Mouse (Mus musculus): ENCODE measurements around the gene Elof1. TPM values are rescaled to one million over a fixed set of nuclear protein-coding genes. Genes with fewer than 3 reads are reported as not detected.
A peak's percentile ranks its signal among the peaks of the same experiment; 100 is the strongest.

Gene Elof1
- polyA plus RNA-seq, 1 experiment from 2014 or later: 194 TPM

- peak overlapping the region; percentile 84 for H3K4me2 ChIP-seq
- peaks cover 4% of the 10 kb centered on the region; the same call in 1 of the 2 replicates for H3K27me3 ChIP-seq
- no peaks in the 10 kb centered on the region for H3K9me3 ChIP-seq
- no peak overlapping the region for H3K27ac ChIP-seq
- ATAC-seq (ENCODE audit: insufficient number of reproducible peaks, insufficient read depth, low FRiP score, low TSS enrichment, low read depth): no peak
- H3K4me1 ChIP-seq: peaks cover 14% of the 10 kb centered on the region
- H3K36me3 ChIP-seq: peaks cover 10% of the 10 kb centered on the region
- WGBS: 44% methylated on average over 10 of the region's 10 CpGs
- peak overlapping the region; percentile 67 for H3K4me3 ChIP-seq
- H3K9ac ChIP-seq: peak overlapping the region; percentile 90
Measured at GRCm38 (mm10) chr9:22117754-22118456, 933 bp upstream of the Elof1 start.

- peak overlapping the region; percentile 67 for H3K4me3 ChIP-seq
- no peak for ATAC-seq (ENCODE audit: insufficient number of reproducible peaks, insufficient read depth, low FRiP score, low TSS enrichment, low read depth)
- H3K27ac ChIP-seq: peak overlapping the region; percentile 85; the same call in 1 of the 2 replicates
- peaks cover 28% of the 10 kb centered on the region for H3K36me3 ChIP-seq
- no peaks in the 10 kb centered on the region for H3K9me3 ChIP-seq
- peak overlapping the region; percentile 84 for H3K4me2 ChIP-seq
- peak overlapping the region; percentile 90 for H3K9ac ChIP-seq
- 39% methylated on average over 15 of the region's 15 CpGs for WGBS
- peaks cover 4% of the 10 kb centered on the region; the same call in 1 of the 2 replicates for H3K27me3 ChIP-seq
- H3K4me1 ChIP-seq: peaks cover 14% of the 10 kb centered on the region
Measured at GRCm38 (mm10) chr9:22116086-22116485, 886 bp downstream of the Elof1 start.

DNA sequence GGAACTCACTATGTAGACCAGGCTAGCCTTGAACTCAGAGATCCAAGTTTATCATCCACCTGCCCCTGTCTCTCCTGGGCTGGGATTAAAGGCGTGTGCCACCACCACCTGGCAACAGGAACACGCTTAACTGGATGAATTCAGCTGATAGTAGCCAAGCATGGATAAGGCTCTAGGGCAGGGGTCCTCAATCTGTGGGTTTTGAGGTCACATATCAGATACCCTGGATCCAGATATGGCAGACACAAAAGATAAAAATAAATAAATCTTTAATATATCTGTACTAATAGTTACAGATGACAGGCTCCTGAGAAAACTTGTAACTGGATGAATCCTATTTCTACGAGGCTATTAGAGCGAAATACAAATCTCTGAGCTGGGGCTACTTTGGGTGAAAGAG lies 1.3 kb downstream of the Elof1 start:
- H3K9ac ChIP-seq: peak overlapping the region; percentile 90
- peaks cover 14% of the 10 kb centered on the region for H3K4me1 ChIP-seq
- H3K27me3 ChIP-seq: peaks cover 4% of the 10 kb centered on the region; the same call in 1 of the 2 replicates
- H3K9me3 ChIP-seq: no peaks in the 10 kb centered on the region
- ATAC-seq (ENCODE audit: insufficient number of reproducible peaks, insufficient read depth, low FRiP score, low TSS enrichment, low read depth): no peak
- H3K4me3 ChIP-seq: peak overlapping the region; percentile 67
- 87% methylated on average over 4 of the region's 4 CpGs for WGBS
- peaks cover 33% of the 10 kb centered on the region for H3K36me3 ChIP-seq
- H3K27ac ChIP-seq: no peak overlapping the region
- peak overlapping the region; percentile 84 for H3K4me2 ChIP-seq

DNA sequence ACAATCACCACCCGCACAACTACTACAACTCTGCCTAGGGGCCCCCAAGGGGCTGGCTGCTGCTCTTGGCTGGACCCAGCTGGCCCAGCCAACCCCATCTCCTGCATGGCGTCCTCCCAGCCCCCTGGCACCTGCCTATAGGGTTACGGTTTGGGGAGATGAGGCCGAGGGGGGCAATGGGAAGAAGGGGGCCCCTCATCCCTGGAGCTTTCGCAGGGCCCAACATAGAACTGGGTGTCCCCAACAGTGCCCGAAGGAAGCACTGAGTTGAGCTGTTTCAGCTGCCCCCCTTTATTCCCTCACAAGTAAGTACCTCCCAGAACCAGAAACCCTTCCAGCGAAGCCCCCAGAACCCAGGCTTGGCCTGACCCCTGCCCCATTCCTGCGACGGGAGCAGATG lies 8.8 kb downstream of the Elof1 start:
- Histone ChIP-seq H3K4me1 (no peaks in the 10 kb centered on the region), H3K36me3 (peaks cover 35% of the 10 kb centered on the region), H3K9ac (no peak overlapping the region), H3K27me3 (no peaks in the 10 kb centered on the region), H3K4me2 (no peak overlapping the region), H3K27ac (no peak overlapping the region), H3K9me3 (no peaks in the 10 kb centered on the region), H3K4me3 (no peak overlapping the region)
- WGBS: 87% methylated on average over 9 of the region's 9 CpGs
- no peak for ATAC-seq (ENCODE audit: insufficient number of reproducible peaks, insufficient read depth, low FRiP score, low TSS enrichment, low read depth)

DNA sequence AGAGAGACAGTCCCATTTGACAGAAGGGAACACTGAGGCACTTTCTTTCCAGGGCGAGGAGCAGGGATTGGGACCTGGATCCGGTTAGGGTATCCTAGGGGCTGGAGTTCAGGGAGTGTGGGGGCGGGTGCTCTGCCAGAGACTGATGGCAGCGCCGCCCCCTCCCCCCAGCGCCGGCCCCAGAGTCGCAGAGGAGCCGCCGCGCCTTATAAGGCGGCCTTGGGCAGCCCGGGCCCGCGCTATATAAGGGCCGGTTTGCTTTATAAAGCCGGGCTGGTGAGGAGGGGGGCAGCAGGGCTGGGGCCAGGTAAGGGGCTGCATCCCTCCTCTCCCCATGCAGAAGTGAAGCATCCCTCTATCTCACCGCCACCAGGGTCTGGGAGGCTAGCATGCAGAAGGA lies 17.1 kb downstream of the Elof1 start:
- H3K4me3 ChIP-seq: peak overlapping the region; percentile 1; the same call in 1 of the 2 replicates
- WGBS: 1% methylated on average over 18 of the region's 18 CpGs
- no peak overlapping the region for H3K27ac ChIP-seq
- no peak overlapping the region for H3K9ac ChIP-seq
- no peaks in the 10 kb centered on the region for H3K9me3 ChIP-seq
- H3K4me2 ChIP-seq: peak overlapping the region; percentile 28
- H3K36me3 ChIP-seq: no peaks in the 10 kb centered on the region
- no peak for ATAC-seq (ENCODE audit: insufficient number of reproducible peaks, insufficient read depth, low FRiP score, low TSS enrichment, low read depth)
- H3K4me1 ChIP-seq: peaks cover 11% of the 10 kb centered on the region; the same call in 1 of the 2 replicates
- H3K27me3 ChIP-seq: peaks cover 52% of the 10 kb centered on the region

GRCm38 (mm10) chr9:22098993-22099696 lies 17.8 kb downstream of the Elof1 start, which contains the start of gene Cnn1:
Gene Cnn1, plus strand, starts transcription at chr9:22099216.
- WGBS: 6% methylated on average over 14 of the region's 14 CpGs

DNA sequence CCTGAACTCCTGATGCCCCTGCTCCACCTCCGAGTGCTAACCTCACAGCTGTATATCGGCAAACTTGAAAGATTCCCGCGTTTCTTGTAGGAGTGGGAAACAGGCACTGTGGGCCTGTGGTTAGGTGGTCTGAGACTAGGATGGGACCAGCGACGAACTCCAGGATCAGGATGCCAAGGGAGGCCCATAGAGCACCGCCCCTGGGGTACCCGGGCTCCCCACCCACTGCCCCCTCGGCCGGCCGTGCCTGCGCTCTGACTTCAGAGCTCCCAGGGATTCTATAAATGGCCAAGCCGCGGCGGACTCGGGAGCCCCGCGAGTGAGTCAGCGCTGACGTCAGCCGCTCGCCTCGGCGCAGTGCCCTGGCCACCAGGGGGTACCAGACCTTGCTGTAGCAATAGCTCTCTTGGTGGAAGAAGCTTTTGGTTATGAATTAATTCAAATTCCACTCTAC lies 21.1 kb downstream of the Elof1 start:
- ATAC-seq (ENCODE audit: insufficient number of reproducible peaks, insufficient read depth, low FRiP score, low TSS enrichment, low read depth): no peak
- Histone ChIP-seq H3K4me2 (peak overlapping the region; percentile 74), H3K27me3 (peaks cover 41% of the 10 kb centered on the region), H3K36me3 (no peaks in the 10 kb centered on the region), H3K4me1 (peaks cover 11% of the 10 kb centered on the region; the same call in 1 of the 2 replicates), H3K4me3 (peak overlapping the region; percentile 42), H3K27ac (no peak overlapping the region), H3K9ac (peak overlapping the region; percentile 67), H3K9me3 (no peaks in the 10 kb centered on the region)
- WGBS: 2% methylated on average over 24 of the region's 24 CpGs

More at GRCm38 (mm10) chr9:22098993-22099696, 17.8 kb downstream of the Elof1 start, which contains the start of gene Cnn1:
- Histone ChIP-seq H3K9ac (no peak within 1 kb of the TSS), H3K4me3 (peak within 1 kb of the TSS; percentile 1; the same call in 1 of the 2 replicates), H3K4me2 (peak within 1 kb of the TSS; percentile 36), H3K4me1 (peaks cover 11% of the 10 kb centered on the region; the same call in 1 of the 2 replicates), H3K36me3 (no peaks in the 10 kb centered on the region), H3K9me3 (no peaks in the 10 kb centered on the region), H3K27me3 (peaks cover 52% of the 10 kb centered on the region), H3K27ac (no peak within 1 kb of the TSS)
- ATAC-seq (ENCODE audit: insufficient number of reproducible peaks, insufficient read depth, low FRiP score, low TSS enrichment, low read depth): no peak

DNA sequence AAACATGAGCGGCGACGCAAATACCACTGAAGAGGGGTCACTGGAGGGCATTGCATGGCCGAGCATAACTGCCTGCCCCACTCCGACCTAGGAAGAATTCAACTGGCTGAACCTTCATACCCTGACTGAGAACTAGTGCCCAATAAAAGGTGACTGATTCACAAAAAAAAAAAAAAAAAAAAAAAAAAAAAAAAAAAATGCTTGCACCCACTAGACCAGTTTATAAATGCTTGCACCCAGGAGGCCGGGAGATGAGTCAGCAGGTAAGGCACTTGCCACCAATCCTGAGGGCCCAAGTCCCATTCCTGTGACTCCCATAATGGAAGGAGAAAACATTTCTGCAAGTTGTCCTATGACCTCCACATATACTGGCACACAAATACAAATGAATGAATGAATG lies 24.2 kb downstream of the Elof1 start:
- H3K4me2 ChIP-seq: no peak overlapping the region
- 82% methylated on average over 6 of the region's 6 CpGs for WGBS
- no peak for ATAC-seq (ENCODE audit: insufficient number of reproducible peaks, insufficient read depth, low FRiP score, low TSS enrichment, low read depth)
- no peak overlapping the region for H3K27ac ChIP-seq
- H3K9ac ChIP-seq: no peak overlapping the region
- H3K27me3 ChIP-seq: peaks cover 10% of the 10 kb centered on the region
- no peaks in the 10 kb centered on the region for H3K9me3 ChIP-seq
- no peaks in the 10 kb centered on the region for H3K36me3 ChIP-seq
- no peaks in the 10 kb centered on the region for H3K4me1 ChIP-seq
- H3K4me3 ChIP-seq: no peak overlapping the region

- no peak for ATAC-seq (ENCODE audit: insufficient number of reproducible peaks, insufficient read depth, low FRiP score, low TSS enrichment, low read depth)
- H3K4me2 ChIP-seq: no peak overlapping the region
- WGBS: 88% methylated on average over 7 of the region's 7 CpGs
Measured at GRCm38 (mm10) chr9:22089986-22090385, 27.0 kb downstream of the Elof1 start.

GRCm38 (mm10) chr9:22089281-22089680 lies 27.7 kb downstream of the Elof1 start:
- Histone ChIP-seq H3K36me3 (no peaks in the 10 kb centered on the region), H3K9ac (no peak overlapping the region), H3K27me3 (no peaks in the 10 kb centered on the region), H3K9me3 (no peaks in the 10 kb centered on the region), H3K4me2 (no peak overlapping the region), H3K4me1 (peaks cover 7% of the 10 kb centered on the region), H3K27ac (no peak overlapping the region), H3K4me3 (no peak overlapping the region)
- WGBS: 96% methylated on average over 7 of the region's 7 CpGs
- ATAC-seq (ENCODE audit: insufficient number of reproducible peaks, insufficient read depth, low FRiP score, low TSS enrichment, low read depth): no peak

More at GRCm38 (mm10) chr9:22089986-22090385, 27.0 kb downstream of the Elof1 start:
- Histone ChIP-seq H3K9me3 (no peaks in the 10 kb centered on the region), H3K27me3 (no peaks in the 10 kb centered on the region), H3K27ac (no peak overlapping the region), H3K36me3 (no peaks in the 10 kb centered on the region), H3K9ac (no peak overlapping the region), H3K4me3 (no peak overlapping the region), H3K4me1 (peaks cover 7% of the 10 kb centered on the region)

DNA sequence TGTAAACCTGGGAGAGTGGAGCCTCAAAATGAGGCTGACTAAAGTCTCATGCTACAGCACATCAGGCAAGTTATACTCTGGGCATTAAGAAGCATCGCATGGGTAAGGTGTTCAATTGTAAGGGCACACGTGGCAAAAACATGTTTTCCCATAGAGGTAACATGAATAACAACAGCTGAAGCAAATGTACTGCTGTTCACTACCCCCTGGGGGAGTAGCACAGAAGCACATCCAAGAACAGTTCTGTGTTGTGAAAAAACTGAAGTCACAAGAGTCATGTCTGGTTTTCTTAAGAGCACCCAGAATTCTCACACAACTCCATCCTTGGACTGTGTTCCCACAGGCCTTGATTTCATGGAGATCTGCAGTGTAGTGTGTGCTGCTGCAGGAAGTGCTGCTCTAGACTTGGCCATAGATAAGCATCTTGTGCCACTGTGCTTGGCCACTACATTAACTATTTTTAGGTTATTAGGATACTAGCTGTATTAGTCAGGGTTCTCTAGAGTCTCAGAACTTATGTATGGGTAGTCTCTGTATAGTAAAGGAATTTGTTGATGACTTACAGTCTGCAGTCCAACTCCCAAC lies 29.8 kb downstream of the Elof1 start:
- peaks cover 10% of the 10 kb centered on the region for H3K4me1 ChIP-seq
- 80% methylated on average over 2 of the region's 2 CpGs for WGBS
- no peak overlapping the region for H3K4me3 ChIP-seq
- no peak overlapping the region for H3K27ac ChIP-seq
- H3K9me3 ChIP-seq: no peaks in the 10 kb centered on the region
- H3K4me2 ChIP-seq: no peak overlapping the region
- no peak for ATAC-seq (ENCODE audit: insufficient number of reproducible peaks, insufficient read depth, low FRiP score, low TSS enrichment, low read depth)
- no peaks in the 10 kb centered on the region for H3K27me3 ChIP-seq
- H3K9ac ChIP-seq: no peak overlapping the region
- peaks cover 7% of the 10 kb centered on the region; the same call in 1 of the 2 replicates for H3K36me3 ChIP-seq
